Mouse (Mus musculus) CD4-positive, CD25-positive, alpha-beta regulatory T cell, adult 9 weeks (primary cell): Measurements from ENCODE around the gene Ubp1. TPM values are rescaled to one million over a fixed set of nuclear protein-coding genes. Genes with fewer than 3 reads are reported as not detected.

Source experiments
- polyA plus RNA-seq: library from polyadenylated mRNA; unstranded; fragments of 100-300 nt; shearing (Covaris generic); gene quantifications from one replicate; pipeline ENCODE4 v1.2.1, GENCODE M21; 2017

The Ubp1 gene
- 12.0 TPM for polyA plus RNA-seq

GRCm38 (mm10) chr9:113930534-113931374 is at the start of gene Ubp1:
TSS of gene Ubp1 (plus strand) at chr9:113930934.

Other genes with a start within 250 kb of the Ubp1 start
- gene Pdcd6ip, start 222.7 kb upstream of the Ubp1 start, polyA plus RNA-seq, result 40.0 TPM
- gene Clasp2, start 189.5 kb upstream of the Ubp1 start, polyA plus RNA-seq, result 6.6 TPM
- gene Fbxl2, start 115.3 kb downstream of the Ubp1 start, polyA plus RNA-seq, result 1.6 TPM
- gene Susd5, start 126.2 kb downstream of the Ubp1 start, polyA plus RNA-seq, result not detected